Mouse (Mus musculus) retina, embryonic 14.5 days (tissue): ENCODE results near the gene Adgrg3.

ENCODE experiments used
- DNase-seq: peaks from one replicate; pipeline ENCODE4 v3.0.0-alpha.2; 2015; ENCODE audit warnings: low spot score

Adgrg3 gene

DNA sequence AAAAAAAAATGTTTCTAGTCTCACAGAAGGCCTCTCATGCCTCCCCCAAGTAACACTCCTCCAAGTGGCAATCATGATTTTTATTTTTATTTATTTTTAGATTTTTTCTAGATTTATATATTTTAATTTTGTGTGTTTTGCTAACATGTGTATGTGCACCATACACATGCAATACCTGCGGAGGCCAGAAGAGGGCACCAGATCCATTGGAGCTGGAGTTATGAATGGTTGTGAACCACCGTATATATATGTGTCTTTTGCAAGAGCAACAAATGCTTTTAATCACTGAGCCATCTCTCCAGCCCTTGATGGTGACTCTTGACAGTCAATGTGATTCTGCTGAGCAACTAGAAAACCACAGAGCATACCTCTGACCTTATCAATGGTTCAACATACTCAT, 7.9 kb downstream of the Adgrg3 start:
- peak; percentile 13 for DNase-seq

DNA sequence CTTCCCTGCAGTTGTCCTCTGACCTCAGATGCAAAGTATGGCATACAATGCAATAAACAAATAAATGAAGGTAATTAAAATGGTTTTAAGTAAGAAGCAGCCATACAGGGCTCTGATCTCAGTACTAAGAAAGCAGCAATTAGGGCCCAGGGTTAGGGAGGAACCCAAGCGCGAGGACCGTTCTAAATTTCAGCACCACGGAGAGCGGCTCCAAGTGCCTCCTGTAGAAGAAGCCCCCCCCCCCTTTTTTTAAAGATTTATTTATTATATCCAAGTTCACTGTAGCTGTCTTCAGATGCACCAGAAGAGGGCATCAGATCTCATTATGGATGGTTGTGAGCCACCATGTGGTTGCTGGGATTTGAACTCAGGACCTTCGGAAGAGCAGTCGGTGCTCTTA, 10.9 kb downstream of the Adgrg3 start:
- peak; percentile 66 for DNase-seq

DNA sequence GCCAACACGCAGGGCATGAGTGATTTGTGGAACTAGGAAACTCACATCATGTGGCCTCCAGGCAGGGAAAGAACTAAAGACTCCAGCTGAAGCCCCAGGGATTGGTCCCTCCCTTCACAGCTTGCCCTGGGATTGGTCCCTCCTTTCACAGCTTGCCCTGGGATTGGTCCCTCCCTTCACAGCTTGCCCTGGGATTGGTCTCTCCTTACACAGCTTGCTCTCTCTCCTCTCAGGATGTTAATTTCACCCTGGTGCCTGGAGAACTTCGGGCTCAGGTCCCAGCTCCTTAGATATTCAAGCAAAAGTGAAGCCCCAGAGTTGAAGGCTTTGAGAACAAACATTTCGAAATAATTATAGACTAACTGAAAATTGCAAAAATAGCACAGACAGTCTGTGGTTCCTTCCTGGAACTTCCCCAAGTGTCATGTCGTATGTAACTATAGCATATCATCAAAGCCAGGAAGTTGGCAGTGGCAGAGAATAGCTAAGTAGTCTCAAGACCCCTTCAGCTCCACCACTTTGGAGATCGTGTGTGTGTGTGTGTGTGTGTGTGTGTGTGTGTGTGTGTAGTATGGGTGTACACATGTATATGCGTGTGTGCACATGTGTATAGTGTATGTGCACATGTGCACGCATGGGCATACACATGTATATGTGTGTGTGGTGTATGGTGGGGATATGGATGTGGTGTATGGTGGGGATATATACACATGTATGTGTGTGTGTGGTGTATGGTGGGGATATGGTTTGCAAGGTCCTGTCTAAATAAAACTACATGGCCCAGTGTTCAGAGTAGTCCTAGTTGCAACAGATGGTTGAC, 19.8 kb downstream of the Adgrg3 start:
- peak; percentile 35 for DNase-seq

DNA sequence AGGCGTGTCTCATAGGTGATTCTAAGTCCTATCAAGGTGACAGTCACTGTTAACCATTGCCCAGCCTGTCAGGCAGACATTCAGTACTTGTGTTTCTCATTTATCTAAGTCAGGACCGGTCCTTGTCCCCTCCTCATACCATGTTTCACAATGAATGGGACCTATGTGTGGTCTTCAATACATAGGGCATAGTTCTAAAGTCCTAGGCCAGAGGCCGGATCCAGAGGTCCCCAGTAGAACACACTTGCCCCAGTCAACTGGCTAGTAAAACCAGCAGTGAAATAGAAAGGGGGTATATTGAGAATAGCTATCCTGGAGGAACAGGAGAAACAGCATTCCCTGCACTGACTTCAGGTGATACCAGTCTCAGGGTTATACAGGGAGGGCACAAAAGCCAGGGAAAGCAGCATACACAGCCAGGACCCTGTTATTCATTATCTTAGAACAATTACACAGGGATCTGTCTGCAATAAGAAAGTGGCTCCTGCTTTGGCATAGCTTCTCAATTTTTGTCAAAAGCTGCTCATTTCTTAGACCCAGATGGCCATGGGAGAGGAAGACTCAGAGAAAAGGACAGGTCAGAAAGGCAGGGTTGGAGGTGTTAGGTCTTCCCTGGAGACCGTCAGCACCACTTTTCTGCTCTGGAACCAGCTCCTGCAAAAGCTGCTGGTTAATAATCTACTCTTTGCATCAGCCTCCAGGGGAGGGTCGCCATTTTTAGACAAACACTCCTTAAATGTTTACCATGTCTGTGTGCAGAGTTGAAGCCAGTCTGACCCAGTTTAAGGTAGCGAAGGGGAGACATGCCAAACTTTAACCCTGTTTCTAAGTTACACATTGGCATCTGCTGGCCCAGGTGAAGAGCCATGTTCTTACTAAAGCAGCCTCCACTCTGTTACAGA, 24.6 kb downstream of the Adgrg3 start:
- DNase-seq = no peak

DNA sequence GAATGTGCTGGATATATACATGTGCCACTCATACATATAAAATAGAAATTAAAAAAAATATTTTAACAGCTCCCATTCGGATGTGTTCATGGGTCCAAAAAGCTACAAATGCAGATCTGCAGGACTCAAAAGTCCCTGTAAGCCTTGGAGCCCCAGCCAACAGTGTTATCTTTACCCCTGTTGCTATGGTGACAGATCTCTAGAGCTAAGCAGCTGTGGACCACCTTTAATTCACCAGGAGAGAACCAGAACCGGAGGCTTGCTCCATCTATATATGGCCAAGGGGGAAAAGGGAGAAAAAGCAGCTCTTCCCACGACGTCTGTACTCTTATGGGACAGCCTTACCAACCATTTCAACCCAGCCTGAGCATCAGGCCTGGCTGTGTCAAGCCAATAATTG, 27.3 kb downstream of the Adgrg3 start:
- no peak for DNase-seq

DNA sequence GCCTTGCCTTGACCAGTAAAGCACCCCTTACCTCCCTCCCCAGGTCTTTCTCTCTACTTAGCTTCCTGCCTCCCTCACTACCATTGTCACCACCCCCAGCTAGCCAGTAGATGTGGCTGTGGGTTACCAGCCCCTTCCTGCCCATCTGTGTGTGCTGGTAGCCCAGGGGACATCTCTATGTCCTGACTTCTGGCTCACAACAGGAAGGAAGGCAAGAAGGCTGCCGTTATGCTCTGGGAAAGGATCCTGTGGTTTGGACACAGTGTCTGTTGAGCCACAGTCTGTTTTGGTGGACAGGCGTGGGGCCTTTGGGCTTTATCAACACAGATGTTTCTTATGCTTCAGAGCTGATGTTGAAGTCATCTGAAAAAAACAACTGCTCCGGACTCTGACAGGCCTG, 29.5 kb downstream of the Adgrg3 start:
- no peak for DNase-seq

DNA sequence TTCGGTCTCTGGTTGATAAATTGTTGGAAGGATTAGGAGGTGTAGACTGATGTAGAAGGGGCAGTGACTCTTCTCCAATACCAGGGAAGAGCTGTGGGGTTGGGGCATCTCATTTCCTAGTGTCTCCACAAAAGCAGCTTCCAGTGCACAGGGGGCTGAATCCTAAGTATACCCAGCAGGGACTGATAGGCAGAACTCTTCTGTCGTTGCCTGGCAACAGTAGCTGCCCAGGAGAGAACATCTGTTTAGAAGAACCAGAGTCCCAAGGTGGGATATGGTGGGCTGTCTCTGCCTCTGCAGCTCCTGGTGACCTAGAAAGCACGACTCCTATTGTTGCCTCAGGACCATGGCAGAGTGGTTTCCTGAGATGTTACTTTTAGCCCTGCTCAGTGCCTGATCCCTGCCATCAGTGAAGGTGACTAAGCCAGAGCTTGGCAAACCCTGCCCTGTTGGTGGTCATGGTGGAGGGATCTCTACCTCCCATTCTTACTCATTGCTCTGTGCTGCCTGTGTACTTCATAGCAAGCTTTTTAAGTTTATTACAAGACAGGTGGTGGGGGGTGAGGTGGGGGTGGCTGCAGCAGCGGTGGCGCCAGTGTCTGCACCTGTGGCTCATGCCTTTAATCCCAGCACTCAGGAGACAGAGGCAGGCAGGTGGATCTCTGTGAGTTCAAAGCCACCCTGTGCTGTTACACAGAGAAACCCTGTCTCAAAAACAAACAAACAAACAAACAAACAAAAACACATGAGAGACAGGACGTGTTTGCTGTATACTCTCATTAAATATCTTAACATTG, 30.6 kb downstream of the Adgrg3 start:
- no peak for DNase-seq

DNA sequence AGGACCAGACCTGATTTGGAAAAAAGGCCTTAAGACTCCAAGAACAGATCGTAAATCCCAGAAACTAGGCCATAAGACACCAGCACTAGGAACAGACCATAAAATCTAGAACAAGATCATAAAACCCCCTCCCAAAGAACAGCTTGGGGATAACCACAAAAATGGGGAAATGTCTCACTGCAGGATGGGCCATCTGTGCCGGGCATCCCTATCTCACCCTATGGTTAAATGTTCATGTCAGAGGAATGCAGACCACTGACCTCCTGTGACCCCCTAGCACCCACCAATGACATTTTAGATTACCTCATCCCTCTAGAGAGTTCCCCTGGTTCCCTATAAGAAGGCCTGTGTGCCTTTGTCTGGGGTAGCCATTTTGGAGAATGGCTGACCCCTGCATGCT, 32.1 kb downstream of the Adgrg3 start:
- no peak for DNase-seq

DNA sequence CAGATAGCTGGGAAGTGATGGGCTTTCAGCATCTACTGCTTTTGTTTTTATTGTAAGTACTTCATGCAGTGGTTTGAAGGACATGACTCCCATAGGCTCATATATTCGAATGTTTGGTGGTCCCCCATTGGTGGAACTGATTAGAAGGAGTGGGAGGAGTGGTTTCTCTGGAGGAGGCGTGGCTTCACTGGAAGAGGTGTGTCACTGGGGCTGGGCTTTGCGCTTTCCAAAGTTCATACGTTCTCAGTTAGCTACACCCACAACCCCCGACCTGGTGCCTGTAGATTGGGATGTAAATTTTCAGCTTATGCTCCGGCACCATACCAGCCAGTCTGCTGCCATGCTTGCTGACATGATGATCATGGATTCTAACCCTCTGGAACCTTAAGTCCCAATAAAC, 36.9 kb downstream of the Adgrg3 start:
- no peak for DNase-seq

DNA sequence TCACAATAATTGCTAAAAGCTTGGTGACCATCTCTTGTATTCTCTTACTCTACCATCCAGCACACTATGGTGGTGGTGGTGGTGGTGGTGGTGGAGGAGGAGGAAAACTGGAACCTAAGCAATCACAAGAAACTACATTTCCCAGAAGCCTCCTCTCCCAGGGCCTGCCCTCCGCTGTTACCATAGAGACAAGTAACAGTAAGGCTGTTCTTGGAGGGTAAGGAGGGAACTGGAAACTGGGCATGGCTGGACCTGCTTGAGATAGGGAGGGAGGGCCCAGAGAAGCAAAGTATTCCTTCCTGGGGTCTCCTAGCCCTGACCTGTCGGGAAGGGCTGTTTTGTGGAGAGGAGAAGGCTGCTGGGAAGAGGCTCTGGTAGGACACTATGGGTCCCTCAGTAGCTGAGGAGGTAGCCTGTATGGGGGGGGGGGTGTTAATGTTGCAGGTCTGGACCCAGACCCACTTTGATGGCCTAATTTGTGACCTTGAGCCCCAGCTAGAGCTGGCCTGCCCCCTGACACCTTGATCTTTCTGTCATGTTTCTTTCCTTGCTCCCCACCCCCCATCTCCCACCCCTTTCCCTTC, 37.5 kb downstream of the Adgrg3 start, which contains the start of gene Drc7:
Drc7 (plus strand) TSS at position 177 of the 584 bp plus-strand sequence.
- peak; percentile 53 for DNase-seq

DNA sequence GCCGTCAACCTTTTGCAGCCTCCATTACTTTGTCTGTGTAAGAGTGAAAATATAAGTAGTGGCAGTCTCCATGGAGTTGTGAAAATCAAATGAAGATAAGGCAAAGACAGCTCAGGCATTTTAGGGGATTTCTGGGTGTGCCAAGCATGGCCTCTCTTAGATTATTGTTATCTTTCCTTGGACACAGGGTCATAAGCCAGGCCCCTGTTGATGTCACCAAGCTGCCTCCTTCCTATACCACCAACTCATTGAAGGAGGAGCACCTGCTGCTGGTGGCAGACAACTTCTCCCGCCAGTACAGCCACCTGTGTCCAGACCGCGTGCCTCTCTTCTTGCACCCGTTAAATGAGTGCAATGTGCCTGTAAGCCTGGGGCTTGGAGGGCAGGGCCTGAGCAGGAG, 38.9 kb downstream of the Adgrg3 start:
- no peak for DNase-seq

DNA sequence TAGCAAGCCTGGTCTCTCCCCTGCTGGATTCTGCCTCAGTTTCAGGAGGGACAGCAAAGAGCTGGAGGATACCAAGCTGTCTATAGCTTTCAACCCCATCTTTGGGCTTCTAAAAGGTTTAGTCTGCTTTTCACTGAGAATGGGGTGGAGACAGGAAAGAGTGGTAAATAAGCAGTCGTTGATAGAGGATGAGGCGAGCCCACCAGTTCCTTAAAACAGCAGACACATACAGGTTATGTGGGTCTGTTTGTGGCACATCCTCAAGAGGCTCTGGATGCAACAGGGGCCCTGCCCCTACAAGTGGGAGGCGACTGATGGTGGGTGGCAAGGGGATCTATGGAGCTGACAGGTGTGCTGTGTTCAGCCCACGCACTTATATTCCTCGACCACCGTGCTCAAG, 41.2 kb downstream of the Adgrg3 start:
- no peak for DNase-seq

DNA sequence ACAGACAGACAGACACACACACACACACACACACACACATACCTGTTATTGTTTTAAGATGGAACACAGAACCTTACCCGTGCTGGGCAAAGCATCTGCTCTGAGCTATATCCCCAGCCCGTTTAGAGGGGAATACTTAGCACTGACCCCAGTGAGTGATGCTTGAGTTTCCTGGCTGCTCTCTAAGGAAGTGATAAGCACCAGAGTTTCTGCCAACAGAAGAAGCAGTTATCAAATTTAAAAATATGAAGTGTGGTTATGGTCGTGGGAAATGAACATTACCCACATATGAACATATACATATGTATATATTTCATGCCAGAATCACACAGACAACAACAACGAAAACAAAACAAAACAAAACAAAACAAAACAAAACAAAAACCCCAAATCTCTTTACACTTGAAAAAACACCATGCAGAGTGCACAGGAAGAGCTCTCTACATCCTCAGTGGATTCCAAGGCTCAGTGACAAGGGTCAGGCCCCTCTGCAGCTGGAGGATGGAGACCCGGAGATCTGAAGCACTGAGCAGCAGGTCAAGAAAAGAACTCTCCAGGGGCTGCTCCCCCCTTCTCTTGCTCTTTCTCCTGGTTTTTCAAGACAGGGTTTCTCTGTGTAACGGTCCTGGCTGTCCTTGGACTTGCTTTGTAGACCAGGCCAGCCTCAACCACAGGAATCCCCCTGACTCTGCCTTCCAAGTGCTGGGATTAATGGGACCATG, 42.5 kb downstream of the Adgrg3 start:
- DNase-seq = no peak

DNA sequence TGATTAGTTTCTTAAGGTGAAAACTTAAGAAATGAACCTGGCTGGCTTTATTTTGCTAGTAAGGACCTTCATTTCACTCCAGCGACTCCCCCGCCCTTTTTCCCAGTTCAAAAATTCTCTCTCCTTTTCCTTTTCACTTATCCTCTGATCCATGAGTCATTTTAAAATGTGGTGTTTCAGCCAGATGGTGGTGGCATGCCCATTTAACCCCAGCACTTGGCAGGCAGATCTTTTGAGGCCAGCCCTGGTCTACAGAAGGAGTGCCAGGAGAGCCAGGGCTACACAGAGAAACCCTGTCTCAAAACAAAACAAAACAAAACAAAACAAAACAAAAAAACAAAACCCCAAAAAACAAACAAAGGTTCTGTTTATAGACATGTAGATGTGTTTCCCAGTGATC, 47.0 kb downstream of the Adgrg3 start:
- DNase-seq = no peak

DNA sequence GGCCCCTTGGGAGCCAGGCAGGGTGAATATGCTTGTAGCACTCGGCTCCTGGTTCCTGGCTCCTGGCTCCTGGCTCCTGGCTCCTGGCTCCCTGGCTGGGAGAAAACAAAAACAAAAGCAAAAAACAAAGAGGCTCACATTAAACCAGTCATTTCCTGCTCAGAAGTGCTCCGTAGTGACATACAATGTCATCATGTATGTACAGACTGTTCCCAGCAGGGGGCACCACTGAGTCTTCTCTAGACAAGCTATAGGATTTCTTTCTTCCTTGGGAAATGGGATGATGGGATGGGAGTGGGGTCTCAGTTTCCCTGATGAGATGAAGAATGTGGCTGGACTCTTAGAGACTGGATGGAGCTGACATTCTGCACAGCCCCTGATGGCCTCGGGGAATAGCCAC, 50.1 kb downstream of the Adgrg3 start:
- DNase-seq = peak; percentile 72

DNA sequence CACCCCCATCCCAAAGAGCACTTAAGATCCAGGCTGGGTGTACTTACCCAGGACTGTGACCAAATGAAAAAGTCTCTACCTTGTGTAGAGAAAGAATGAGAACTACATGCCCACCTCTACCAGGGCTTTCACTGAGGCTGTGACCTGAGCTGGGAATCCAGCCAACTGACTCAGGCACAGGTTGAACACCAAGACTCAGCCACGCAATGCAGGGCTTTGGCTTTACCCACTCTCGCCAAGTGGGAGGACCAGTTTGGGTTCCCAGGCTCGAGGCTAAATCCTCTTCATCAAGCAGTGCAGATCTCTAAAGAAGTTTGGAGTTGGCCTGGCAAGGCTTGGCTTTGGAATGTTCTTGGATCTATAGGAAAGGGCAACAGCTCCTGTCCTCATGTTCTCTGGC, 58.0 kb downstream of the Adgrg3 start:
- DNase-seq = no peak

DNA sequence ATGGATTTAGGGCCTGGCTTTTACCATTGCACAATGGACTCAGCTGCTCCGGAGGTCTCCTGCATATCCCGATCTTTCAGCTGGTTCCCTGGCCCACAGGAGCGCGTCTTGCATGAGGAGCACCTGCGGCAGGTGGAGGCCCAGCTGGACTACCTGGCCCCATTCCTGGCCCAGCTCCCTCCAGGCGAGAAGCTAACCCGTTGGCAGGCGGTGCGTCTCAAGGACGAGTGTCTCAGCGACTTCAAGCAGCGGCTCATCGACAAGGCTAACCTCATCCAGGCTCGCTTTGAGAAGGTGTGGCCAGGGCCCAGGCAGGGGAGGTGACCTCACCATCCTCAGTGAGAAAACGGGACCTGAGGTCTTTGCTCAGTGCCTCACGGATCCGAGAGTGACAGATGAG, 58.7 kb downstream of the Adgrg3 start:
- no peak for DNase-seq

DNA sequence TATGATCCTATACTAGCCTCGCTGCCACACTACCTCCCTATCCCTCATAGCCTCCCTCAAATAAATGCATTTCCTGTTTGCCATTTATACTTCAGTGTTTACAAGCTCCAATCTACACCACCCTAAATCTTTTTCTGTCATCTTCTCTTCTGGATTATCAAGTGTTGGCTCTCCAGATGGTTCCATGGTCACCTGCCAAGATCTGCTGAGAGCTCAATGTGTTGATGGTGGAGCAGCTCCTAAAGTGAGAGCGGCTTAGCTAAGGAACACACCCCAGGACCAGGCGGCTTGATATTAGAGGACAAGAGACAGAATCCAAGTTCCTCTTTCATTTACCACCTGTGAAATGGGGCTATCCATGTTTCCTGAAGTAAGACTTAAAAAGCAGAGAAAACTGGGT, 60.6 kb downstream of the Adgrg3 start:
- no peak for DNase-seq

DNA sequence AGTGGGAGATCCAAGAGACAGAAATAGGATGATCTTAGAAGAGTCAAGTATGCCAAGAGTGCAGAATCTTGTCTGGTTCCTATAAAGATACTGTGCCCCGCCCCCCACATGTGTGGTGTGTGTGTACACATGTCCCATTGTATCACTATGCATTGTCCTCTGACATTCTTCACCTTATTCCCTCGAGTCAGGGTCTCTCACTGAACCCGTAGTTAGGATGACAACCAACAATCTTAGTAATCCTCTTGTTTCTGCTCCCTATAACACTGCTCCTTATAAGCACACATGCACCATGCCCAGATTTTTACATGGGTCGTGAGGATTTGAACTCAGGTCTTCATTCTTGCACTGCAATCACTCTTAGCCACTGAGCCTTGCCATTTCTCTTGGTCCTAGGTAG, 61.8 kb downstream of the Adgrg3 start:
- DNase-seq = no peak

DNA sequence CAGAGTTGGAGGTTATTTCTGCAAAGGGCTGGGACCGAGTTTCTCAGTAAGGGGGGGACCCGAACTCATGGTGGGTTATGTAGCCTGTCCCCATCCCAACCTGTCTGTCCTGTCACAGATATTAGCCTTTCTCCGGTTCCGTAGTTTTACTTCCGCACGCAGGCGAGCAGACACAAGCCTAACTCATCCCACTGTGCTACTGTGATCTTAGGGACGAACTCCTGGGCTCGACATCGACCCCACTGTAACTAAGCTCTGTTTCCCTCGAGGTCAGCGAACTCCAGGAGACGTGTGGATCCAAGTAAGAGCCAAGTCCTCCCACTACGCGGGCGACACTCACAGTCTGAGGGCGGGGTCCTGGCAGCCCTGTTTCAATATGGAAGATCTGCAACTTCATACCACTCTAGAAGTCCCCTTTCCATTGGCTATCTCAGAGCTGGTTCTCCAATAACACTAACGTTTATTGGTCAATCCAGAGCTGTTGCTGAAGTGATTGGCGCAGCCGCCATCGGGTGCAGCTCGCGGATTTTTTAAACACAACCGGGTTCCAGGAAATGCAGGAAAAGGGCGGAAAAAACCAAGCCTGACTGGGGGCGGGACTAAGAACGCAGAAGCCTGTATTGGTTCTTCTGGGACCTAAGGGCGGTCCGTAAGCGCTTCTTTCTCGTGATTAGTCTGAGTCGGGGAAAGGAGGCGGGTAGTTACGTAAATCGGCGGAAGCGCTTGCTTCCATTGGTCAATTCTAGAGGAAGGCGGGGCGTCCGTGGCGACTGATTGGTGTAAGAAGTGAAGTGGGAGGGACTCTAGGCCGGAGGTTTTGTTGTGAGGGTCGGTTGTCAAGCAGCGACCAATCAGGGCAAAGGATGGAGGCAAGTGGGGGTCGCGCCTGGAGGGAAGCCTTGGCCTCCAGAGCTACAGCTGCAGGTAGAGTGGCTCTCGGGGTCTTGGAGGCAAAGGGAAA, 63.2 kb downstream of the Adgrg3 start, which contains the start of gene Katnb1:
Katnb1 (plus strand) TSS at position 806 of the 961 bp plus-strand sequence.
- peak; percentile 100 for DNase-seq
